Mouse (Mus musculus): ENCODE data around the gene Asna1. TPM values are rescaled to one million over a fixed set of nuclear protein-coding genes. Genes with fewer than 3 reads are reported as not detected.

Asna1 gene
- total RNA-seq, 4 experiments from 2014 or later, result 63.5 to 72.5 (median 65.4) TPM

DNA sequence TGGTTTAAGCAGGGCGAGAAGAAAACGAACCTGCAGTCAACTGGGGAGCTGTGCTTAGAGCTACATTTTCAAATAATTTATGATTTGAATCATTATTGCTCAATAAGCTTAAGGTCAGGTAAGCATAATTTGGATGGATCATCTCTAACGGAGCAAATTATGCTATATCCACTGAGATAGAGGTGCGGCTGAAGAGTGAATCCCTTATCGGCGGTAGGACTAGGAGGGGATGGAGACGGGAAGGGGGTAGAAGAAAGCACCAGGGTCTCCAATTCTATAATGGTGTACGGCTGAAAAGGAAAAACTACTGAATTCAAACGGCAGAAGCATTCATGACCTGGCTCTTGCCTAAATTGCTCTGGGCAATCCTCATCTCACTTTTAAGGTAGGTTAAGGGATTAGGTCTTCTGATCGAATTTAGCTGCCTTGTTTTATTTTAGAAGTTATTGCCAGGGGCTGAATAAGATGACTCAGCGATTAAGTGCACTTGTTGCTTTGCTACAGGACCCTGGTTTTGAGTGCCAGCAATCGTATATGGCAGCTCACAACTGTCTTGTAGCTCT is 10.2 kb upstream of the Asna1 start:
- DNase-seq (ENCODE audit: low spot score), result no peak

DNA sequence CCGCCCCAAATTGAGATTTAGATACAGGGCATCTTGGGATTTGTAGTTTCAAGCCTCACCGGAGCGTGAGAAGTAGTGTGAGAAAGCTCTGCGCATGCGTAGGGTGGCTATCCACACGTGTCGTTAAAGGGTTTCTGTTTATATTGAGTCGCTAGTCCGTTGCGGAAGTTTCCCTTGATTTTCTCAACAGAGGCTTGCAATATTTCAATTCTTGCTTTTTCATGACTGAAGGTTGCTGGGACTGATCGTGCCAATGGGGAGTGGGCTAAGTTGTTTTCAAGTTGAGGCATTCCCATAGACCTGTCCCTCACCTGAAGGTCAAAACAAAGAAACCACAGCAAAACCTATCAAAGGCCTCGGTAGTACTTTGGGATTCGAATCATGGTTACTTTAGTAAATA is 9.7 kb upstream of the Asna1 start:
- no peak for DNase-seq (ENCODE audit: low spot score)

DNA sequence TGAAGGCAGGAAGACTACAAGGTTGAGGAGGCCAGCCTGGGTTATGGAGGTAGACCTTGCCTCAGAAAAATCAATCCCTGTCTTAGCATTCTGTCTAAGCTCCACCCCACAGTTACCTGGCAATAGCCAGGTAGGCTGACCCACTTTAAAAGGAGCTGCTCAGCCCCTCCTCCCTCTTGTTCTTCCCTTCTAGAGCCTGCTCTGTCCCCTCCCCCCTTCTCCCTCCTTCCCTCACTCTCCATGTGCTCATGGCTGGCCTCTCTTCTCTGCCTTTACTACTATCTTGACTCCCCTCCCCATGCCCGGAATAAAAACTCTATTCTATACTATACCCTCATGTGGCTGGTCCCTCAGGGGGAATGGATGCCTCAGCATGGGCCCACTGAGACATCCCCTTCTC is 8.8 kb upstream of the Asna1 start:
- DNase-seq (ENCODE audit: low spot score), result no peak

DNA sequence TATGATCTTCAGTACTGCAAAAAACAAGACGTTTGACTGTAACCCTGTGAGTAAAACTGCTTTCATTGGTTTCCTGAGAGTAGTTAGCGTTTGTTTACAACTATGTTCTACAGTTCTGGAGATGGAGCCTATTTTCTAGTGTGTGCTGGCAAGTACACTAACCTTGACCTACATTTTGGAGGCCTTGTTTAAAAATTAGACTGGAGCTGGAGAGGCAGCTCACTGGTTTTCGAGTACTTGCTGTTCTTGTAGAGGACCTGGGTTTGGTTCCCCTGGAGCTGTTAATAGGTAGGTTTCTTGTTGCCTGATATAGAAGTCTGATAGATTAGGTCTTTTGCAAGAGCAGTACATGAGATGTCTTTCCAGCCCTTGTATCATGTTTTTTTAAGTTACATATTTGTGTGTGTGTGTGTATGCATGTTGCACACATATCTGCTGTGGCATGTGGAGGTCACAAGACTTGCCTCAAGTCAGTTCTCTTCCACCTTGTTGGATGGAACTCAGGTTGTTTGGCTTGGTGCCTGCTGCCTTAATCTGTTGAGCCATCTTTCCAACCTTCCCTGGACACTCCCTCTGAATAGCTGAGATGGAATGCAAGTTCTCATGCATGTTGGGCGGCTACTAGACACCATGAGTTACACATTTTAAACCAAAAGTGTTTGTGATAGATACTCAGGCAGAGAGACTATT is 7.7 kb upstream of the Asna1 start:
- DNase-seq (ENCODE audit: low spot score), result no peak

DNA sequence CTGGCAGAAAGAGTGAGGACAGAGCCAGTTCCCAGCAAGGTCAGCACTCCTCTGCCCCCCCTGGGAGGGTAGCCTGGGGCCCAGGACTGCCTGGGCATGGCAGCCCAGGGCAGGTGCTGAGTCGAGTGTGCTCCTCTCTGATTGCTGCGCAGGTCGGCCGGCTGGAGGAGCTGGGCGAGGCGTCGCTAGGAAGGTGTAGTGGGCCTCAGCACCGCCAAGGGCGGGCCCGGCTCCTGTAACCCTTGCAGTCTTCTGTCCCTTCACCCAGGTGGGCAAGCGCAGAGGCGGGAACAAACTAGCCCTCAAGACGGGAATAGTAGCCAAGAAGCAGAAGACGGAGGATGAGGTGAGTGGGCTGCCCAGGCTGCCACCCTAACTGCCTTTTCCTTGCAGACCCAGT is 4.2 kb upstream of the Asna1 start:
- no peak for DNase-seq (ENCODE audit: low spot score)

DNA sequence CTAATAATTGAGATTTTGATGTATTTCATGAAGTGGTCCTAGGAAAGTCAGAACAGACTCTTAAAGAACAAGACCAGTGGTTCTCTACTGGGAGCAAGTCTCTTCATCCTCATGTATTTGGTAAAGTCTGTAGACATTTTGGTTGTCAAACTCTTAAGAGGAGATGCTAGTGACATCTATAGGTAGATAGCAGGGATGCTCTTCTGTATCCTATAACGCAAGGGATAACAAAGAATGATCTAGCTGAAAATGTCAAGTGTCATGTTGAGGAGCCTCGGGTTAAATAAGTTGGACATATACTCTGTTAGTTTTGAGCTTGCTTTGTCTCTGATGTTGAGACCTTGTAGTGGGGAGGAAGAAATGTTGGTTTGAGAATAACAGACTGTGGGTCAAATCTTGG is 2.8 kb upstream of the Asna1 start:
- DNase-seq (ENCODE audit: low spot score), result no peak

DNA sequence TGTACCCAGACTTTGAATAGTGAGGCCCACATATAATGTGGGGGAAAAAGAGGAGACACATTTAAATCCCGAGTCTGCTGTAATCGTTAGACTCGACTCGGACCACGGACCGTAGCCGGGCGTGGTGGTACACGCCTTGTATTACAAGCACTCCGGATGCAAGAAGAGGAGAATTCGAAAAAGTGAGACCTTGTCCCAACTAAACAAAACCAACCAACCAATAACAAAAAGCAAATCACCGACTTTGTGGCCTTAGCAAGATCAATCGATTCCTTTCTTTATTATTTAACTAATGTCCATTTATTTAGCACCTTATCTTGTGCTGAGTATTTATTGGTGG is 2.4 kb upstream of the Asna1 start:
- no peak for DNase-seq (ENCODE audit: low spot score)

DNA sequence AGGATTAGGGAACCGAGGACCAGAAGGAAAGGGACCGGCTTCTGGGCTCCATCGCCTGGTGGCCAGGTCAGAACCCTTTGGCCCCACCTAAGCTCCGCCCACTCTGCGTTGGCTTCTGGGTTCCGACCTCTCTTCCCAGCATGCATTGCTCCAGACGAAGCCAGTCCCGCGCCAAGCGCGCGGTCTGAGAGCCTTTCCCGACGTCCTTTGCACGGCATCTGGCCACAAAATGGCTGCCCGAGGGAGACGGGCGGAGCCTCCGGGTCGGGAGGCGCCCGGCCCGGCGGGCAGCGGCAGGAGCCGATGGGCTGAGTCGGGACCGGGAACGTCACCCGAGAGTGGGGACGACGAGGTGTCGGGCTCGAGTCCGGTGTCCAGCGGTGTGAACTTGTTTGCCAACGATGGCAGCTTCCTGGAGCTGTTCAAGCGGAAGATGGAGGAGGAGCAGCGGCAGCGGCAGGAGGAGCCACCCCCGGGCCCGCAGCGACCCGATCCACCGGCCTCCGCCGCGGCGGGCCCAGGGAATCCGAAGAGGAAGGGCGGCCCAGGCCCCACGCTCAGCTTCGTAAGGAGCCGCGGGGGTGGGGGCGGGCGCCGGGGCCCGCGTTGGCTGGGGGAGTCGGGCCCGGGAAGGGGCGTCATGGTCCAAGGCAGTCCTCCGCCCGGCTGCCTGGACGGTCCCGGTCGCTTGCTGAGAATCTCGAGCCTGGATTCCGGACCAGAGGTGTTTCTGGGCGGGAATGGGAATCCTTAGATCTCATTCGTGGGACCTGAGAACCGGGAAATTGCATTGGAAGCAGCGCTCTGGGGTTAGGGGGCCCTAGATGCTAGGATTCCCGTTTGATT is 1.8 kb upstream of the Asna1 start, which contains the start of gene Trir:
Gene Trir (plus strand): TSS at position 154 of the 846 bp plus-strand sequence.
- peak; percentile 98 for DNase-seq (ENCODE audit: low spot score)

DNA sequence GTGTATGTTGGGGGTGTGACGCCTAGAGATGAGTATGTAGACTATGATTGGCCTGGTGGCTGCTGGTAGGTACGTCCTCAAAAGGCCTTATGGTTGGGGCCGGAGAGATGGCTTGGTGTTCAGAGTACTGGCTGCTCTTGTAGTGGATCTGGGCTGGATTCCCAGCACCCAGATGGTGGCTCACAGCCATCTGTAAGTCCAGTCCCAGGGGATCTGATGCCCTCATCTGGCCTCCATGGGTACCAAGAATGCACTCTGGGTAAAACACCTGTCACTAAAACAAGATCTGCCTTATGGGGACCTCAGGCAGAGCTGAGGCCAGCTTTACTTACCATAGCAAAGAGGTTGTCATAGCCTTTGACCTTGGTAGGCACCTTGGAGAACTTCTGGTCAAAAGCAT is 1.2 kb downstream of the Asna1 start:
- DNase-seq (ENCODE audit: low spot score), result no peak

DNA sequence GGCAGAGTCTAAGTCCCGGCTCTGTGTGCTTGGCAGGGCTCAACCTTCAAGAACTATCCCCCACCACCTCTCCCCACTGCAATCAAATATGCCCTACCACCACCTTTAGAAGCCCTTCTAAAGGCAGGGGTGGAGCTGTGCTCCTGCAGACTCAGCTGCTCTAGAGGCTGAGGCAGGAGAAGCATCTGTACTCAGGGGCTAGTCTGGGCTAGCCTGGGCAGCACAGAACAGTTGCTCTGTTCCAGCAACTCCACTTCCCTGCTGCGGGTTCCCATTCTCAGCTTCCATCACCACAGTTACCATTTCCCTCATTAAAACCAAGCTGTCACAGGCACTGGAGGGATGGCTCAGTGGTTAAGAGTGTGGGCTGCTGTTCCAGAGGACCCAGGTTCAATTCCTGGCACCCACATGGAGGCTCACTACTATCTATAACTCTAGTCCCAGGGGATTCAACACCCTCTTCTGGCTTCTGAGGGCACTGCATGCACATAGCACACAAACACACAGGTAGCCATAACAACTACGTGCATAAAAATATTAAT is 3.5 kb downstream of the Asna1 start:
- no peak for DNase-seq (ENCODE audit: low spot score)

DNA sequence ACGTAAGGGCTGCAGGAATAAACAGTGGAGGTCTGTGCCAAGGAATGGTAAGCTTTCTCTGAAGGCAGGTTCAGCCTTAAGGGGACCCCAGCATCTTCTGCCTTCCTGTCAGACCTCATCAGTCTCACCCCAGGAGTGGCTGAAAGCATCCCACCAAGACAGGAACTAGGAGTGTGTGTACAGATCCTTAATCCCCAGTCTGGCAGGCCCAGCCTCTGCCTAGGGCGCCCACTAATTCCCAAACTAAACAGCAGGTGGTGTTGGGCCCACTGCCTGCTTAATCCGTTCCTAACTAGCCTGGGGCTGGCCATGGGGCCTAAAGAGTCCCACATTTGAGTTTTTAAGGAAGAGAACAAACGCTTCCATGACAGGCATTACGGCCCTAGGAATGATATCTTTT is 7.9 kb downstream of the Asna1 start:
- DNase-seq (ENCODE audit: low spot score), result no peak

DNA sequence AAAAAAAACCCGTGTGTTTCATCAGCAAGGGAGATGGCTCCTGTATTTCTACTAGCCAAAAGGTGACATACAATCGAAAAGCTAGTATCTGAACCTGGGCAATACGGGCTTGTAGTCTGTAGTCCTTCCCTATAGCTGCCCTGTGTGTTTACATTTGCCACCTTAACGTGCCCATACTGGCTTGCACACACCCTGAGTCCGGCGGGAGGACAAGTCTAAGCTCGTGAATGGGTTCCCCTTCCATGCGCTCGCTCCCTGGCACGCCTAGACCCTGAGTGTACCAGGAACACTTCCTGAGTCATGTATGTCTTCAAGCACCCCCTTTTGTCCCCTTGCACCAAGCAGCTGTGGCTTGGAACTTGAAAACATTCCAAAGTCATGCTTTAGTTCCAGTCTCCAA is 8.4 kb downstream of the Asna1 start:
- no peak for DNase-seq (ENCODE audit: low spot score)

DNA sequence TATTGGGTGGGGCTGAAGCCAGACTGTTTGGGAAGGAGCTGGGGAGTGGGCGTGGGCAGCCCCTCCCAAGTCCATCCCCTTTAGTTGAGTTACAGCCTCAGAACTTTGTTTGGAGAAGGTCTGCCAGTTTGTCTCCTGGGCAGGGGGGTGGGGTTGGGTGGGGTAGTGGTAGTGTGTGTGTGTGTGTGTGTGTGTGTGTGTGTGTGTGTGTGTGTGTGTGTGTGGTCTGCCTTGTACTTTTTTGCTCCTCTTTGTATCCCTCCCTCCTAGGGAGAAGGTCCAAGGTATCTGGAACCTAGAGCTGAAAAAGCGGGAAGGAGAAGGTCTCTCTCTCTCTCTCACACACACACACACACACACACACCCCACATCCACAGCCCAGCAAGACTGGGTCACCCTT is 10.7 kb downstream of the Asna1 start, which contains the start of gene Best2:
Gene Best2 (minus strand): TSS at position 101 of the 400 bp plus-strand sequence.
- no peak for DNase-seq (ENCODE audit: low spot score)

DNA sequence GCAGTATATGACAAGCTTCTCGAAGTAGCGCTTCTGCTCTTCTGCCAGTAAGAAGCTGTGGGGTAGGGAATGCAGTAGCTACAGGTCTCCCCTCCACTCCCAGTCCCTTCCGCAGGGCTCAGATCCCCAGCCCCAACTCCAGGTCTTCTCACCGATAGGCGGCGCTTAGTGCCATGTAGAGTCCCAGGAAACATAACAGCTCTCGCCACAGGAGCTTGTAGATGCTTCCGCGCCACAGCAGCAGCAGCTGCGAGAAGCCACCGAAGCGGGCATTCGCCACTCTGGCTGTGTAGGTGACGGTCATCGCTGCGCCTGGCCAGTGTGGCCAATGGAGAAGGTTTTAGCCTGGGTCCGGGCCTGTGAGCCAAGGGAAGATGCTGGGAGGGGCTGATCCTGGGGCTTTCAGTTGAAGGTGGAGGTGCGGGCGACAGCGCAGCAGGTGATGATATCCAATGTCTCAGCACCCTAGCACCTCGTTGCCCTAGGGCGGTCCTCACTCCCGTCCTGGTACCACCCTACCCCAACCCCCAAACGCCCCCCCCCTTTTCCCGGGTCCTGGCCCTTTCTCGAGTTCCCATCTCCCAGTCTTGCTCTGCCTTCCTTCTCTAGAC is 11.7 kb downstream of the Asna1 start:
- DNase-seq (ENCODE audit: low spot score), result no peak

DNA sequence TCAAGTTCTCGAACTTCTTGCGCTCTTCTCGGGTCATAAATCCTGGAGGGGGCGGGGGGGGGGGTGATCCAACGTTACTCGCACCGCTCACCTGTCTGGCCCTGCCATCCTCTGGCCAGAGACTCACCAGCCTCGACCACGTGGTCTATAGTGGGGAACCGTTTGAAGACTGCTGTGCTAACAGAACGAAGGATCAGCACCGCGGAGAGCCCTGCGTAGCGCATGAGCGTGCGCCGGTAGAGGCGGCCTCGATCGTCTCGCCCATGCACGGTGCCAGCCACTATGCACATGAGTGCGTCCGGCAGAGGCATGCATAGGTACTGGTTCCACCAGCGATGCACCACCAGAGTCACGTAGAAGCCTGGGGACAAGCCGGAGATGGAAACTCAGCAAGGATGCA is 13.8 kb downstream of the Asna1 start:
- DNase-seq (ENCODE audit: low spot score), result no peak

DNA sequence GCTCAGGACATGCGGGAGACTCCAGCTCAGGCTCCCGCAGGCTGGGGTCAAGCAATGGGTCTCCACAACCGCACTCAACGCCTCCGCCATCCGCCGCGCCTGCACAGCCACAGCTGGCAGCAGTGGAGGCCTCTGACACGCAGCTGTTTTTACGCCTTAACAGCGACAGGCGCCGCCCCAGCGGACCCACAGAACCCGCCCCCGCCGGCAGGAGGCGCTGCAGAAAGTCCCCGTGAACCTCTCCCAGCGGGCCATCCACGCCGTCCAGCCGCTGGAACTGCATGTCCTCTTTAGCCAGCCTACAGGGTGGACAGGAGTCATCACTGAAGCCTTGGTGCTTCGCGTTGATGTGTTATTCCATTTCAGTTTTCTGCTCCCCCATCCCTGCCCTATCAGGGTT is 17.4 kb downstream of the Asna1 start:
- no peak for DNase-seq (ENCODE audit: low spot score)

DNA sequence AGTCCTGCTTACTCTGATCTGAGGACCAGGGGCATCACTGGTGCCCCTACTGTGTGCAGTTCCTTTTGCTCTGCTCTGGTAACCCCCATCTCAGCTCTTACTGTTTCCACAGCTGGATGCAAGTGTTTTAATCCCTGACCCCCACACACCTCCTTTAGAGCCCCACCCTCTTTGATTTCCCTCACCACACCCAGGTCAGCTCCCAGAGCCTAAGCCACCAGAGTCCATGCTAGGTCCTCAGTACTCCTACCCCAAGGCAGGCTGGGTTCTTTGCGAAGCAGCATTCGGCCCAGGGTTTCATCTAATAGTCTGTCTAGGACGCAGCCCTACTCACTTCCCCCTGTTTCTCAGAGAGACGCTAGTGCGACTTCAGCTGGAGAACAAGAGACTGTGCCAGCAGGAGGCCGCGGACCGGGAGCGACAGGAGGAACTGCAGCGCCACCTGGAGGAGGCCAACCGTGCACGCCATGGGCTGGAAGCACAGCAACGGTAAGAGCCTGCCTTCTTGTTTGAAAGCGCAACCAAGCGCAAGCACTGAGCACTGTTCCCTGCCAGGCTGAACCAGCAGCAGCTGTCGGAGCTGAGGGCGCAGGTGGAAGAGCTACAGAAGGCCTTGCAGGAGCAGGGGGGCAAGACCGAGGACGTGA is 27.3 kb downstream of the Asna1 start:
- DNase-seq (ENCODE audit: low spot score), result peak; percentile 87

DNA sequence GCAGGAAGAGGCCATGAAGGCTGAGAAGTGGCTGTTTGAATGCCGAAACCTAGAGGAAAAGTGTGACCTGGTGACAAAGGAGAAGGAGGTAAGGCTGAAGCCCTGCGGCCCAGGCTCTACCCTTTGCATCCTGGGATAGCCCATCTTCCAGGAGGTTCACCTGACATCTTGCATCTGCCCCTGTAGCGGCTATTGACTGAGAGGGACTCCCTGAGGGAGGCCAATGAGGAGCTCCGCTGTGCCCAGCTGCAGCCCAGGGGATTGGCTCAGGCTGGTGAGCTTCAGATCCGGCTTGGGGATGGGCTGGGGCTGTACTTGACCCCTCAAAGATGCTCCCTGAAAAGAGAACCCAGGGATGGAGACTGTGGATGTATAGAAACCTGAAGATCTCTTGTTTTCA is 28.1 kb downstream of the Asna1 start:
- DNase-seq (ENCODE audit: low spot score), result no peak

DNA sequence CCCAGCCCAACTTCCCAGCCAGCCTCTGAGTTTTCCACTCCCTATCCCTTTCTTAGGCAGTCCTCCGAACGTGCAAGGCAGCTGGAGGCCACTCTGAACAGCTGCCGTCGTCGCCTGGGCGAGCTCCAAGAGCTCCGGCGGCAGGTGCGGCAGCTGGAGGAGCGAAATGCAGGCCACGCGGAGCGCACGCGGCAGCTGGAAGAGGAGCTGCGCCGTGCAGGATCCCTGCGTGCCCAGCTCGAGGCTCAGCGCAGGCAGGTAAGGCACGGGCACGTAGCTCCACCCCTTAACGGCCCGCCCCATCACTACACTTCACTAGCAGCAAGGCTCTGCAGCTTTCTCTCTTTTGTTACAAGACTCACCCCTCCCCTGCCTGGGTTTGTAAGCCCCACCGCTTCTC is 29.4 kb downstream of the Asna1 start:
- DNase-seq (ENCODE audit: low spot score), result no peak

DNA sequence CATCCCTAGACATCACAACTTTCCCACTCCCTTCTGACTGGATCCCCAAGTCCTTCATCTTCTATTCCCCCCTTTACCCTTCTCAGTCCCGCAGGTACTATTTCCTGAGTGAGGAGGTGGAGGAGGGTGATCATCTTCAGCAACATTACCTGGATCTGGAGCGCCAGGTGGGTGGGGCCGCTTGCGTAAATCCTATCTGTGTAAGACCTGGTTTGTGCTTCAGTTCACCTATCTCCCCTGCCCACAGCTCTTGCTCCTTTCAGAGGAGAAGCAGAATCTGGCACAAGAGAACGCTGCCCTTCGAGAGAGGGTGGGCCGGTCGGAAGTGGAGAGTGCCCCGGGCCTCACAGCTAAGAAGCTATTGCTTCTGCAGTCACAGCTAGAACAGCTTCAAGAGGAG is 30.7 kb downstream of the Asna1 start:
- DNase-seq (ENCODE audit: low spot score), result no peak

DNA sequence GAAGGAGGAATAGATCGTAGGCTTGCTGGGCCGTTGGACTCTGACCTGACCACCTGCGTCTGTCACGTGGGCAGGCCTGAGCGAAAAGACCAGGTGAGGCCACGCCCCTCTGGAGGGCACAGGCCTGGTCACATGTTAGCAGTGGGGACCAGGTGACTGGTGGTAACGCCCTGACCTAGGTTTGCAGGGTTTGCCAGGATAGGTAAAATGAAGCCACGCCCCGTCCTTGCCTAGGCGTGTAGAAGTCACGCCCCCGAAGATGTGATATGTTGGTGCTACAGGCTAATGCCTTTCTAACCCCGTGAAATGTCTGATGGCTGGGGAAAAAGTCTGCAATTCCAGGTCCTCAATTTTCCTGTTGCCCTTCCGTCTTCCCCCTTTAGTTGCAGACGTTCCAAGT is 34.2 kb downstream of the Asna1 start:
- no peak for DNase-seq (ENCODE audit: low spot score)

DNA sequence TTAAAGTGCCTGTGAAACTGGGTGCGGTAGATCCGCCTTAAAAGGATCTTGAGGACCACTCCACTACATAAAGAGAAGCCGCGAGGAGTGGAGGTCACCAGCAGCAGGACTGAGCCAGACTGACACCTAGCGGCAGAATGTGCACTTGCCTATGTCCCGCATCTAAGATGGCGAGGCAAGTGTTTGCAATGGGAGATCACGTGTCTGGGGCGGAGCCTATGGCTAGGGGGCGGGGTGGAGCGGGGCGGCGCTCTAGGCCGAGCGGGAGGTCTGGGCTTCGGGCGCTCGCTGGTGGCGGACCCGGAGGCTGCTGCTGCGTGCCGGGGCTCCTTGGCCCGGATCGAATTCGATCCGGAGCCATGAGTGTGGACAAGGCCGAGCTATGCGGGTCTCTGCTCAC is 34.7 kb downstream of the Asna1 start, which contains the start of gene Hook2:
Gene Hook2 (plus strand): TSS at position 255 of the 400 bp plus-strand sequence.
- peak; percentile 97 for DNase-seq (ENCODE audit: low spot score)
